Mouse (Mus musculus) stomach, embryonic 16.5 days (tissue): ENCODE measurements around the gene Gm11549. TPM values are rescaled to one million over a fixed set of nuclear protein-coding genes. Genes with fewer than 3 reads are reported as not detected.
A peak's percentile ranks its signal among the peaks of the same experiment; 100 is the strongest.

Source experiments
- ATAC-seq: fragments of 200-750 bp; cut with Nextera tagmentation; 2 replicates; pipeline ENCODE4 v1.8.0; 2017; ENCODE audit warnings: moderate number of reproducible peaks, moderate TSS enrichment; ENCODE audit not compliant: insufficient read depth, low FRiP score
- H3K27ac ChIP-seq: fragments of 300-500 bp; sonication (generic); 2 replicates; pipeline ENCODE4 v1.5.1; 2014; ENCODE audit warnings: low read length
- H3K27me3 ChIP-seq: fragments of 300-500 bp; sonication (generic); 2 replicates; pipeline ENCODE4 v1.6.1; 2014; ENCODE audit warnings: low read length, control low read depth, mixed read lengths; ENCODE audit not compliant: control insufficient read depth, insufficient read depth
- H3K36me3 ChIP-seq: fragments of 300-500 bp; sonication (generic); 2 replicates; pipeline ENCODE4 v1.6.1; 2014; ENCODE audit warnings: low read length; ENCODE audit not compliant: control insufficient read depth, insufficient read depth
- H3K4me1 ChIP-seq: fragments of 300-500 bp; sonication (generic); 2 replicates; pipeline ENCODE4 v1.6.1; 2014; ENCODE audit warnings: low read length, control low read depth, mixed read lengths; ENCODE audit not compliant: control insufficient read depth, insufficient read depth
- H3K4me2 ChIP-seq: fragments of 300-500 bp; sonication (generic); 2 replicates; pipeline ENCODE4 v1.6.1; 2014; ENCODE audit warnings: low read depth, low read length, mixed read lengths
- H3K4me3 ChIP-seq: fragments of 300-500 bp; sonication (generic); replicated peaks from 2 replicates; pipeline ENCODE4 v1.5.1; 2014; ENCODE audit warnings: mild to moderate bottlenecking, low read length
- H3K9ac ChIP-seq: fragments of 300-500 bp; sonication (generic); 2 replicates; pipeline ENCODE4 v1.6.1; 2014; ENCODE audit warnings: low read length
- H3K9me3 ChIP-seq: fragments of 300-500 bp; sonication (generic); replicated peaks from 2 replicates; pipeline ENCODE4 v1.6.1; 2016; ENCODE audit warnings: low read length, control low read depth; ENCODE audit not compliant: control insufficient read depth
- WGBS: fragments of 180-500 bp; shearing (Covaris S2); extraction: QIAGEN DNeasy Blood & Tissue Kit; methylation state at CpG from one replicate; pipeline ENCODE4 v1.1.7; 2014; 5-methylcytosine and 5-hydroxymethylcytosine counted together
- polyA plus RNA-seq: library from polyadenylated mRNA; unstranded; fragments of >200 nt; fragmentation: Nextera tagmentation; extraction: Ambion mirVana; gene quantifications from 2 replicates; pipeline ENCODE4 v1.2.1, GENCODE M21; 2015

Gm11549 gene
- 0.13 and 0.30 TPM in 2 replicates for polyA plus RNA-seq

DNA sequence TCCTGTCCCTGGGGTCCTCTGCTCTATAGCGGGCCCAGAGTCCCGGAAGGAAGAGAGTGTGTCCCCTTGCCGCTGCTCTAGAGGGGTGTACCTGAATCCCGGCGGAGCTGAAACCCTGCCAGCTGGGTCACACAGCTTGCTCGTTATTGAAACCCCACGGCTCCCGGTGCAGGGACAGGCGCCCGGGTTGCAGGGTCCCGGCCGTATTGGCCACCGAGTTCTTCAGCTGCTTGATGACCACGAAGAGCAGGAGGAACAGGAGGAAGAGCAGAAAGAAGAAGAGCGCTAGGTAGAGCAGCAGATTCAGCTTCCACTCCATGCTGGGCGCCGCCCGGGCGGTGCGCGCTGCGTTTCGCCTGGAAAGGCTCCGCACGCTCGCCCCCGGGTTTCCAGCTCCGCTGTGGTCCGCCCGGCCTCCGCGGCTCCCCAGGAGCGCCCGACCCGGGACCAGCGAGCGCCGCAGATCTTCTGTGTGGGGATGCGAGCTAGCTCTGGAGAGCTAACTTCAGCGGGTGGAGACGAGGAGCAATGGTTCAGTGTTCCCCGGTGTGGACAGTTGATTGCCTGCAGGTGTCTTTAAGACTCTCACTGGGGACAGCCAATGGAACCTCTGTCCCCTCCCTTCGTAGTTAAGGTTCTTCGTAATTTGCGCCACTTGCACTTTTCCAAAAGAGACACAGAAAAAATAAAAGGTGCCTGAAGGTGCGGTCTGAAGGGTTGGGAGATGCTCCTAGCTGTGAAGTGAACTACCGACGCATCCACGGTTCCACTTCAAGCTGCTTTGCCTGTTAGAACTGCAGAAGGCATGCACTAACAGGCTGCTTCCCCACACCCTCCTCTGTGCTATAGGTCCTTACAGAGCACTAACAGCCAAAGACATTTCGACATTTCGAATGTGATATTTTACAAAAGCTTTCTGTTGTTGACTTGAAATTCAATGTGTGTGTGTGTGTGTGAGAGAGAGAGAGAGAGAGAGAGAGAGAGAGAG is at the start of gene Gm11549:
Gene Gm11549, minus strand, starts transcription at position 741 of the 988 bp plus-strand sequence.
- Histone ChIP-seq H3K4me1 (no peaks in the 10 kb centered on the region), H3K27ac (no peak within 1 kb of the TSS), H3K9me3 (no peaks in the 10 kb centered on the region), H3K36me3 (no peaks in the 10 kb centered on the region), H3K27me3 (peaks cover 24% of the 10 kb centered on the region), H3K9ac (peak within 1 kb of the TSS; percentile 69), H3K4me2 (peak within 1 kb of the TSS; percentile 94), H3K4me3 (peak within 1 kb of the TSS; percentile 52)
- no peak for ATAC-seq
- WGBS: 1% methylated on average over 51 of the region's 51 CpGs

DNA sequence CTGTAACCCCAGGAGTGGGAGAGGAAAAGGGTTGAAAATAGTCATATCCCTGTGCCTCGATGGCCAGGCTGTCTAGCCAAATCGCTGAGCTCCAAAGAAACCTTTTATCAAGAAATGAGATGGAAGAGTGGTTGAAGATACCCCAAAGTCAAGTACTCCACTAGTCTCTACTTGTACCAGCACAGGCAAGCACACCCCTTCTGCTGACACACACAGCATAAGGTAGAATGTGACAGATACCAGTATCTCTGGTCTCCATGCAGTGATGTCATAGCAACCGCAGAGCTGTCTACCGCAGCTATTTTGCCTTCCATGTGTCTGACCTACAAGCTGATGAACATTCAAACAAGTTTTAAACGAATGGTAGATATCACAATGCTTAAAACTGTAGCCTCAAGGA is 48.2 kb upstream of the Gm11549 start:
- H3K27ac ChIP-seq: no peak overlapping the region
- peaks cover 16% of the 10 kb centered on the region for H3K4me1 ChIP-seq
- peak overlapping the region; percentile 87 for H3K4me3 ChIP-seq
- no peaks in the 10 kb centered on the region for H3K9me3 ChIP-seq
- no peaks in the 10 kb centered on the region for H3K27me3 ChIP-seq
- peak overlapping the region; percentile 54; the same call in 1 of the 2 replicates for H3K9ac ChIP-seq
- peak overlapping the region; percentile 82 for H3K4me2 ChIP-seq
- 81% methylated on average over 5 of the region's 5 CpGs for WGBS
- no peak for ATAC-seq
- peaks cover 27% of the 10 kb centered on the region for H3K36me3 ChIP-seq

- Histone ChIP-seq H3K4me3 (no peak overlapping the region), H3K27ac (no peak overlapping the region), H3K4me2 (no peak overlapping the region), H3K9ac (no peak overlapping the region), H3K9me3 (no peaks in the 10 kb centered on the region), H3K36me3 (peaks cover 37% of the 10 kb centered on the region), H3K4me1 (no peaks in the 10 kb centered on the region), H3K27me3 (no peaks in the 10 kb centered on the region)
- no peak for ATAC-seq
- 94% methylated on average over 3 of the region's 3 CpGs for WGBS
Observed at GRCm38 (mm10) chr3:36563666-36564065, 42.1 kb upstream of the Gm11549 start.

- no peaks in the 10 kb centered on the region for H3K27me3 ChIP-seq
- 64% methylated on average over 4 of the region's 4 CpGs for WGBS
- H3K9me3 ChIP-seq: no peaks in the 10 kb centered on the region
- H3K36me3 ChIP-seq: peaks cover 13% of the 10 kb centered on the region; the same call in 1 of the 2 replicates
- H3K27ac ChIP-seq: no peak overlapping the region
- no peak overlapping the region for H3K9ac ChIP-seq
- H3K4me1 ChIP-seq: no peaks in the 10 kb centered on the region
- H3K4me3 ChIP-seq: no peak overlapping the region
- no peak overlapping the region for H3K4me2 ChIP-seq
- ATAC-seq: no peak
Observed at GRCm38 (mm10) chr3:36559606-36560005, 38.0 kb upstream of the Gm11549 start.

DNA sequence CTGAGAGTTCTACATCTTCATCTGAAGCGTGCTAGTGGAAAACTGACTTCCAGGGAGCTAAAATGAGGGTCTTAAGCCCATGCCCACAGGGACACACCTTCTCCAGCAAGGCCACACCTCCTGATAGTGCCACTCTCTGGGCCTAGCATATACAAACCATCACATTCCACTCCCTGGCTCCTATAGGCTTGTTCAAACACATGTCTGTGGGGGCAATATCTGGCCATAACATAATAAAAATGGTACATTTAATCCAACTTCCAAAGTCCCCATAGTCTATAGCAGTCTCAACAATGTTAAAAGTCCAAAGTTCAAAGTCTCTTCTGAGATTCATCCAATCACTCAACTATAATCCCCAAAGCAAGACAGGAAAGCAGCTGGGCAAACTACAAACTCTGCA is 36.0 kb upstream of the Gm11549 start:
- Histone ChIP-seq H3K27me3 (no peaks in the 10 kb centered on the region), H3K9me3 (no peaks in the 10 kb centered on the region), H3K4me2 (no peak overlapping the region), H3K27ac (no peak overlapping the region), H3K4me1 (no peaks in the 10 kb centered on the region), H3K9ac (no peak overlapping the region), H3K36me3 (peaks cover 7% of the 10 kb centered on the region; the same call in 1 of the 2 replicates), H3K4me3 (no peak overlapping the region)
- ATAC-seq: no peak
- 88% methylated on average over 1 of the region's 1 CpGs for WGBS

- ATAC-seq: peak; percentile 94
- Histone ChIP-seq H3K27ac (peak within 1 kb of the TSS; percentile 21; the same call in 1 of the 2 replicates), H3K27me3 (no peaks in the 10 kb centered on the region), H3K9ac (peak within 1 kb of the TSS; percentile 83), H3K4me2 (peak within 1 kb of the TSS; percentile 83), H3K4me3 (peak within 1 kb of the TSS; percentile 75), H3K9me3 (no peaks in the 10 kb centered on the region), H3K36me3 (0 out of 2 replicates have a peak, but pooled peaks cover 2% of the 10 kb centered on the region), H3K4me1 (0 out of 2 replicates have a peak, but pooled peaks cover 5% of the 10 kb centered on the region)
- 0% methylated on average over 39 of the region's 39 CpGs for WGBS
Observed at GRCm38 (mm10) chr3:36552406-36553047, 30.9 kb upstream of the Gm11549 start, which contains the start of gene Exosc9. Gene Exosc9 (plus strand): TSS chr3:36552606.

- peak overlapping the region; percentile 83 for H3K9ac ChIP-seq
- H3K4me1 ChIP-seq: 0 out of 2 replicates have a peak, but pooled peaks cover 5% of the 10 kb centered on the region
- no peaks in the 10 kb centered on the region for H3K9me3 ChIP-seq
- H3K36me3 ChIP-seq: no peaks in the 10 kb centered on the region
- ATAC-seq: peak; percentile 31; the same call in 1 of the 2 replicates
- H3K27ac ChIP-seq: peak overlapping the region; percentile 21; the same call in 1 of the 2 replicates
- H3K4me2 ChIP-seq: peak overlapping the region; percentile 83
- no peaks in the 10 kb centered on the region for H3K27me3 ChIP-seq
- 17% methylated on average over 12 of the region's 12 CpGs for WGBS
- peak overlapping the region; percentile 75 for H3K4me3 ChIP-seq
Observed at GRCm38 (mm10) chr3:36551851-36552384, 30.3 kb upstream of the Gm11549 start.

- Histone ChIP-seq H3K9me3 (no peaks in the 10 kb centered on the region), H3K4me3 (no peak overlapping the region), H3K27me3 (no peaks in the 10 kb centered on the region), H3K9ac (no peak overlapping the region), H3K36me3 (no peaks in the 10 kb centered on the region), H3K4me1 (0 out of 2 replicates have a peak, but pooled peaks cover 5% of the 10 kb centered on the region), H3K4me2 (peak overlapping the region; percentile 83), H3K27ac (no peak overlapping the region)
- WGBS: 39% methylated on average over 9 of the region's 9 CpGs
- no peak for ATAC-seq
Observed at GRCm38 (mm10) chr3:36551343-36551742, 29.7 kb upstream of the Gm11549 start.
